Mouse (Mus musculus): ENCODE data around the gene Rubcnl.

DNA sequence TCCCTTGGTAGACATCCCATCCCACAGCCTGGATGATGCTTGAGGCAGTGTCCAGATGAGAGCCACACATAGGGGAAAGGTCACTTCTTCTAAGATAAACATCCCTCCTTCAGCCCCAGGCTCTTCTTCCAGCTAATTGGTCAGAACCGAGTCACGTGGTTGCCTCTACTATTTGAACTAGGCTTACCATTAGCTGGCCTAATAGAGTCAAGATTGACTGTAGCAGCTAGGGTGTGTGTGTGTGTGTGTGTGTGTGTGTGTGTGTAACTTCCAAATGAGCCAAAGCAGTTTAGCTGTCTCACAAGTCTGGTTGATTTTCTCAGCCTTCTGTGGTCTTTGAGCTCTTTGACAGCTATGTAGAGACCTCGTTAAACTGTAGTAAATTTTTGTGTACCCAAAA is 29.3 kb upstream of the Rubcnl start:
- no peak for TF ChIP-seq CTCF (IDR thresholded peaks at IDR 0.05; ENCODE audit: extremely low read depth, insufficient read length, insufficient replicate concordance, low read depth, low read length)
- TF ChIP-seq POLR2A (IDR thresholded peaks at IDR 0.05; ENCODE audit: low read depth, low read length), result no peak
